Mouse (Mus musculus) liver, adult 2 months (tissue): ENCODE data around the gene Gbe1.

Experiments
- CTCF ChIP-seq: fragments of 200-500 bp; IDR thresholded peaks from 2 replicates; pipeline ENCODE4 v1.5.1; 2011; ENCODE audit warnings: low read depth, low read length, control low read depth
- POLR2A ChIP-seq: fragments of 200-500 bp; IDR thresholded peaks from 2 replicates; pipeline ENCODE4 v1.6.1; 2011; ENCODE audit warnings: low read length, control low read depth; ENCODE audit not compliant: insufficient read depth; ENCODE audit errors: extremely low read depth

DNA sequence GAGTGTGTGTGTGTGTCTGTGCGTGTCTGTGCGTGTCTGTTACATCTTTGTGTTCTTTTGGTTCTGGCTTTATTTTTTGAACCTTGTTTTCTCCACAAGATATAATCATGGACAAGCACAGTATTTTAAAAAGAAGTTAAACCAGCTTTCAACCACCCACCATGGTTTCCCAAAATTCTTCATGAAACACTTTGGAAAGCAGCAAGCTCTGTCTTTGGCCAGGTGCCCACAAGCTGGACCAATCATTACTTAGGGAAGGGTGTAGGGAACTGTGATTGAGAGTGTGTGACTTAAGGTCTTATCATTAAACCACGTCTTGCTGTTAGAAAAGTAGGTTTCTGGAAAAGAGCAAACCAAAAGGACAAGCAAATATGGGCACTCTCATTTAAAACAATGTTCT is 288.6 kb downstream of the Gbe1 start:
- TF ChIP-seq CTCF (no peak), POLR2A (no peak)
